Mouse (Mus musculus) MN1 (cell line): ENCODE results near the gene Bcl2l1.
A peak's percentile ranks its signal among the peaks of the same experiment; 100 is the strongest.

Experiments used
- DNase-seq: peaks from one replicate; pipeline ENCODE4 v3.0.0-alpha.2; 2016; ENCODE audit warnings: low spot score

Gene Bcl2l1

DNA sequence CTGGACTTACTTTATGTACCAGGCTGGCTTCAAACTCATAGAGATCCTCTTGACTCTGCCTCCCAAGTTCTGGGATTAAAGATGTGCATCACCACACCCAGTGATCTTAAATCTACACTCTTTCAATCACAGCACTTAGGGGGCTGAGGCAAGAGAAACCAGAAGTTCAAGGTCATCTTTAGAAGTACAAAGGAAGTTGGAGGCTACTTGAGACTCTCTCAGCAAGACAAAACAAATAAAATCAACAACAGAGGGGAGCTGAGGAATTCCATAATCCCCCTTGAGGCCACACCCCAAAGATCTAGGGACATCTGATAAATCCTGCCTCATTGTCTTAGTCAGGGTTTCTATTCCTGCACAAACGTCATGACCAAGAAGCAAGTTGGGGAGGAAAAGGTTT, 59.3 kb downstream of the Bcl2l1 start:
- DNase-seq: no peak

GRCm38 (mm10) chr2:152771571-152771970, 60.0 kb downstream of the Bcl2l1 start:
- DNase-seq: no peak

DNA sequence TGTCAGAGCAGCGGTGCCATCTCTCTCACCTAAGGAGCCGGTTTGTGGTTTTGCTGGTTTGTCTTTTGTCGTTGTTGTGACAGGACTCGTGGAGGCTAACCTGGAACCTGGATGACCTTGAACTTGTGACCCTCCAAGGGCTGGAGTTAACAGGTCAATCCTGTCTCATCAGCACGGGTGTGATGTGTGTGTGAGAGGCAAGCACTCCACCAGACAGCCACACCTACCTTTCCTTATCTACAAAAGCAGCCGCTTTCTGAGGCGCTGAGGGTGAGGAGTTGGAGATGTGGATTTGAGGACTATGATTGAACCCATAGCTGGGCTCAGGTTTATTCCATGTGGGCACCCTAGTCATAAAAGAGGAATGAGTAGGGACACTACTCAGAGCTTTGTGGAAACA, 61.9 kb downstream of the Bcl2l1 start:
- no peak for DNase-seq

GRCm38 (mm10) chr2:152767618-152768271, 63.8 kb downstream of the Bcl2l1 start:
- DNase-seq: peak; percentile 57

DNA sequence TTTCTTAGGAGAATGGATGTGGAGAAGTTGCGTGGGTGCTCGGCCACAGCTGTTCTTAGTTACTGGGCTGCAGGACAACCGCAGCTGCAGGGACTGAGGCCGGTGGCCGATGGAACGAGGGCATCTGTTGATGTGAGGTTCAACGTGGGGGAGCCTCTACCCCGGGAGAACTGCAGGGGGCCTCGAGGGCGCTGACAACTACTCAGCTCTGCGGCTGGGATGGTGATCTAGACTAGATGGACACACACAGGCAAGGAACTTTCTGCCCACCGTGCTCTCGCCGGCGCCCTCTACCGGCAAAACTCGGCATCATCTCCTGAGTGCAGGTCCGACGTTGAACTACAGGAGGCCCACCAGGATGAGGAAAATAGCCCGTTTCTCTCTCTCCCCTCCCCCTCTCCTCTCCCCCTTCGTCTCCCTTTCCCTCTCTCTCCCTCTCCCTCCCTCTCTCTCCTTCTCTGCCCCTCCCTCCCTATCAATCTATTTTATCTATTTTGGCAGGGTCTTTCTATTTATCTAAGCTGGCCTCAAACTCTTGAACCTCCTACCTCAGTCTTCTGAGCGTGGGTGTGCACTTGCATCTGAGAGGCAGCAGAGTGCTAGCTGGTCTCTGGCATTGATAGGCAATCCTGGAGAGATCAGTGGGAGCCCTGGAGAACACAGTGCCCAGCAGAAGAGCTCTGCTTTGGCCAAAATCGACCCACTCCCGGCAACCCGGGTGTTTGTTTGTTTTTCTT, 65.0 kb downstream of the Bcl2l1 start:
- DNase-seq: peak; percentile 66

- DNase-seq: no peak
These were observed 66.4 kb downstream of the Bcl2l1 start for GRCm38 (mm10) chr2:152765045-152765674.

DNA sequence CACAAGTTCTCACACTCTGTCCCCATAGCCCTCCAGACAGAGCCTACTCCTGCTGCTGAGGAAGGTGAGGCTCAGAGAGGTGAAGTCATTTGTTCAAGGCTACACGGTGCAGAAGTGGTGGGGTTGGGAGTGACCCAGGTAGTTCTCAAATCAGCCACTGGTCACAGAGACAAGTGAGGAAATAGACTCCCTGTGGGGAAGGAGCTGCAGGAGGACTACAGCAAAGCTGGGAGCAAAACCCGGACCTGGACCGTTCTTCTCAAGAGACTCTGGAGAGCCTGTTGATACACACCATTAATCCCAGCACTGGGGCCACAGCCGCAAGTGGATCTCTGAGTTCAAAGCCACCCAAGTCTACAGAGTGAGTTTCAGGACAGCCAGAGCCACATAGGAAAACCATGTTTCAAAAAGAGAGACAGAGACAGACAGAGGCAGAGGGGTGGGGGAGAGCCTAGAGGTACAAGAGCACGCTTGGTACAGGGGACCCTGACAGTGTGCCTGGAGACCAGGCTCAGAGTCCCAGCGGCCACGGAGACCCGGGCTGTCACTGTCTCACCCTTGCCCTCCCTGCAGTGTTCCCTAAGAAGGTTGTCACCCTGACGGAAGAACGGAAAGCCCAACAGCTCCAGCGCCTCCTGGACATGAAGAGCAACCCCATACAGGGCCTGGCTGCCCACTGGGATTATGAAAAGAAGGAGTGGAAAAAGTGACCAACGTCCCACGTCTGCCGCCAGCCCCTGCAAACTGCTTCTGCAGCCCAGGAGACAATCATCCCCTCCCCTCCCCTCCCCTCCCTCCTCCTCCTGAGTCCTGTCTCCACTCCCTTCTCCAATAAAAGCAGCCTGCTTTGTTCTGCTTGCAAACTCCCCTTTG, 67.1 kb downstream of the Bcl2l1 start:
- no peak for DNase-seq

- DNase-seq: no peak
These were observed 68.2 kb downstream of the Bcl2l1 start for GRCm38 (mm10) chr2:152763310-152763709.

GRCm38 (mm10) chr2:152758351-152758750, 73.2 kb downstream of the Bcl2l1 start:
- no peak for DNase-seq

DNA sequence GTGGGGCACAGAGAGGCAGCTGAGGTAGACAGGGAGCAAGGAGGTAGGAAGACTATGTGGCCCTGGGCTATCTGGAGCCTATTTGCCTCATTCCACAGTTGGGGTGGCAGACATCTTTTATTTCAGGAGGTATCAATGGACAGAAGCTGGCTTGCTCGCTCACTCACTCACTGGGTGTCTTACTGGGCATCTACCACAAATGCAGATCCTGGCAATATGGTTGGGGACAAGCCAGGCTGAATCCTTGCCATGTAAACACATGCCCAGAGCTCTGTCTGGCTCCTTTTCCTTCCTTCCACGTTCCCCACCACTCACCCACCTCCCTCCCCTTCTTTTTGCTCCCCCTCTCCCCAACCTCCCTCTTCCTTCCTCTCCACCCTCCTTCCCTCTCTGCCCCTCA, 74.0 kb downstream of the Bcl2l1 start:
- no peak for DNase-seq

- no peak for DNase-seq
These were observed 74.8 kb downstream of the Bcl2l1 start for GRCm38 (mm10) chr2:152756474-152757393.

- DNase-seq: peak; percentile 23
These were observed 77.4 kb downstream of the Bcl2l1 start, which contains the start of gene Cox4i2 for GRCm38 (mm10) chr2:152753944-152754711. TSS of gene Cox4i2 (plus strand) at chr2:152754173.

GRCm38 (mm10) chr2:152742435-152742834, 89.1 kb downstream of the Bcl2l1 start:
- DNase-seq: peak; percentile 86

GRCm38 (mm10) chr2:152741153-152742041, 90.1 kb downstream of the Bcl2l1 start:
- peak; percentile 93 for DNase-seq

GRCm38 (mm10) chr2:152740490-152740889, 91.0 kb downstream of the Bcl2l1 start:
- peak; percentile 21 for DNase-seq

DNA sequence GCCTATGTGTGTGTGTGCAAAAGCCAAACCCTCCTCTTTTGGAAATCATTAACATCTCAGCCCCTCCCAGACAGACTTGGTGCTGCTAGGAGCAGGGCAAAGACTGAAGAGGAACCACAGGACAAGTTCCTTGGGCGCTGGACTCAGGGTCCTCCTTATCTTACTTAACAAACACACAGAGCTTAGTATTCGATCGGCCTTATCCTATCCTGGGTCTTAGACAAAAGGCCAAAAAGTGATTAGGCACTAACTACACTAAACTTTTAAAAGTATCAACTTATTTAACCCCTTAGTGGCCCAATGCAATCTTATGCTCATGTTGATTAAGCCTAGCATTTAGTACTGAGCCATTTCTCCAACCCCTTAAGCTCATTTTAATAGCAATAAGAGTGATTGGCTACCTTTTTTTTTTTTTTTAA, 91.7 kb downstream of the Bcl2l1 start:
- DNase-seq: peak; percentile 53

GRCm38 (mm10) chr2:152739031-152739841, 92.3 kb downstream of the Bcl2l1 start:
- peak; percentile 70 for DNase-seq

GRCm38 (mm10) chr2:152738341-152738740, 93.2 kb downstream of the Bcl2l1 start:
- DNase-seq: no peak
